12 mouse cellular contexts compared by ENCODE assay signal in genomic region chr19:14670821-14671104, GRCm38 (mm10).
DNase-seq lines count a peak whose midpoint lies in the region; ATAC-seq and TF ChIP-seq lines count a peak whose summit lies in the region.
"Had no signal": no experiment of that assay in that cellular context is flagged by ENCODE, and none has a peak within 500 bp of the region (broad histone marks: within the 10 kb centered on the region; RNA-seq: fewer than 3 reads in every experiment).

No protein-coding gene starts in this region.

- H3K27ac ChIP-seq in hindbrain, embryonic 14.5 days: no peak overlapping the region
- H3K27ac ChIP-seq in hindbrain, embryonic 12.5 days: no peak overlapping the region
- H3K27ac ChIP-seq in ES-Bruce4 (ENCODE audit: insufficient read depth, low read length): peak overlapping the region; percentile 99
- no peak overlapping the region for H3K27ac ChIP-seq in hindbrain, embryonic 16.5 days (ENCODE audit: low read depth, low read length)
- no peak overlapping the region for H3K27ac ChIP-seq in stomach, postnatal 0 days (replicated peaks)
- H3K27ac ChIP-seq: heart, embryonic 10.5 days; left cerebral cortex, adult 2 months; liver, embryonic 12.5 days had no signal

- no peak overlapping the region for H3K4me2 ChIP-seq in hindbrain, embryonic 14.5 days (replicated peaks)
- no peak overlapping the region for H3K4me2 ChIP-seq in hindbrain, embryonic 12.5 days (replicated peaks)
- no peak overlapping the region for H3K4me2 ChIP-seq in hindbrain, embryonic 16.5 days (ENCODE audit: low read length)
- no peak overlapping the region for H3K4me2 ChIP-seq in stomach, postnatal 0 days (replicated peaks; ENCODE audit: low read depth)
- H3K4me2 ChIP-seq: liver, embryonic 12.5 days had no signal

- H3K9me3 ChIP-seq in hindbrain, embryonic 14.5 days (ENCODE audit: control insufficient read depth, low read length): no peaks in the 10 kb centered on the region
- 0 out of 2 replicates have a peak, but pooled peaks cover 2% of the 10 kb centered on the region for H3K9me3 ChIP-seq in hindbrain, embryonic 12.5 days (replicated peaks)
- H3K9me3 ChIP-seq in ES-Bruce4 (replicated peaks; ENCODE audit: control insufficient read depth, insufficient read depth, low read length, poor library complexity, severe bottlenecking): no peaks in the 10 kb centered on the region
- no peaks in the 10 kb centered on the region for H3K9me3 ChIP-seq in hindbrain, embryonic 16.5 days (ENCODE audit: control insufficient read depth, low read length)
- no peaks in the 10 kb centered on the region for H3K9me3 ChIP-seq in stomach, postnatal 0 days (ENCODE audit: control insufficient read depth, low read length)
- H3K9me3 ChIP-seq: heart, embryonic 10.5 days; liver, embryonic 12.5 days had no signal

- H3K36me3 ChIP-seq in hindbrain, embryonic 14.5 days (replicated peaks; ENCODE audit: control insufficient read depth, insufficient read depth): no peaks in the 10 kb centered on the region
- no peaks in the 10 kb centered on the region for H3K36me3 ChIP-seq in hindbrain, embryonic 12.5 days
- H3K36me3 ChIP-seq in ES-Bruce4 (ENCODE audit: control insufficient read depth, insufficient read depth, low read length, poor library complexity, severe bottlenecking): no peaks in the 10 kb centered on the region
- no peaks in the 10 kb centered on the region for H3K36me3 ChIP-seq in hindbrain, embryonic 16.5 days (ENCODE audit: control insufficient read depth, insufficient read depth, low read length)
- H3K36me3 ChIP-seq in stomach, postnatal 0 days (ENCODE audit: control insufficient read depth, insufficient read depth, low read length): no peaks in the 10 kb centered on the region
- H3K36me3 ChIP-seq: heart, embryonic 10.5 days; liver, embryonic 12.5 days had no signal

- TF ChIP-seq EP300 in ES-Bruce4 (IDR thresholded peaks at IDR 0.05; ENCODE audit: insufficient read depth, low read depth, low read length): peak; percentile 82; the same call in 1 of the 2 replicates
- no peak for TF ChIP-seq EP300 in stomach, postnatal 0 days (optimal IDR thresholded peaks at IDR 0.05)

- no peak overlapping the region for H3K4me3 ChIP-seq in hindbrain, embryonic 14.5 days (replicated peaks; ENCODE audit: low read length)
- H3K4me3 ChIP-seq in hindbrain, embryonic 12.5 days: no peak overlapping the region
- H3K4me3 ChIP-seq in ES-Bruce4 (ENCODE audit: low read depth, low read length): no peak overlapping the region
- no peak overlapping the region for H3K4me3 ChIP-seq in hindbrain, embryonic 16.5 days (ENCODE audit: low read length)
- H3K4me3 ChIP-seq in stomach, postnatal 0 days (ENCODE audit: low read depth, low read length): no peak overlapping the region
- H3K4me3 ChIP-seq: heart, embryonic 10.5 days; liver, embryonic 12.5 days had no signal

- TF ChIP-seq POLR2A in ES-Bruce4 (IDR thresholded peaks at IDR 0.05; ENCODE audit: insufficient read depth, low read length): no peak

- H3K9ac ChIP-seq in hindbrain, embryonic 14.5 days: no peak overlapping the region
- H3K9ac ChIP-seq in hindbrain, embryonic 12.5 days: no peak overlapping the region
- H3K9ac ChIP-seq in ES-Bruce4 (ENCODE audit: low read depth, poor library complexity, severe bottlenecking): peak overlapping the region; percentile 40
- no peak overlapping the region for H3K9ac ChIP-seq in hindbrain, embryonic 16.5 days (ENCODE audit: low read depth, low read length)
- no peak overlapping the region for H3K9ac ChIP-seq in stomach, postnatal 0 days (ENCODE audit: low read length)
- H3K9ac ChIP-seq: liver, embryonic 12.5 days had no signal

- H3K4me1 ChIP-seq in hindbrain, embryonic 14.5 days (replicated peaks; ENCODE audit: control insufficient read depth, insufficient read depth, low read length): no peaks in the 10 kb centered on the region
- peaks cover 8% of the 10 kb centered on the region for H3K4me1 ChIP-seq in hindbrain, embryonic 12.5 days
- peaks cover 20% of the 10 kb centered on the region for H3K4me1 ChIP-seq in ES-Bruce4 (ENCODE audit: control insufficient read depth, insufficient read depth, low read length)
- no peaks in the 10 kb centered on the region for H3K4me1 ChIP-seq in hindbrain, embryonic 16.5 days (ENCODE audit: control insufficient read depth, insufficient read depth, low read depth, low read length)
- no peaks in the 10 kb centered on the region; the same call in 1 of the 2 replicates for H3K4me1 ChIP-seq in stomach, postnatal 0 days (replicated peaks; ENCODE audit: control insufficient read depth, insufficient read depth)
- H3K4me1 ChIP-seq: heart, embryonic 10.5 days had no signal

- peak; percentile 40; the same call in 1 of the 2 replicates for ATAC-seq in hindbrain, embryonic 14.5 days (ENCODE audit: low FRiP score)
- no peak for ATAC-seq in hindbrain, embryonic 12.5 days (ENCODE audit: low FRiP score)
- ATAC-seq in hindbrain, embryonic 16.5 days: peak; percentile 84
- ATAC-seq in stomach, postnatal 0 days (ENCODE audit: low FRiP score, low TSS enrichment): no peak
- ATAC-seq: liver, embryonic 12.5 days had no signal

- TF ChIP-seq CTCF in ES-Bruce4 (IDR thresholded peaks at IDR 0.05; ENCODE audit: low read depth, low read length): no peak
- TF ChIP-seq CTCF in stomach, postnatal 0 days (IDR thresholded peaks at IDR 0.05; ENCODE audit: low read depth): no peak

- no peaks in the 10 kb centered on the region for H3K27me3 ChIP-seq in hindbrain, embryonic 14.5 days (ENCODE audit: control insufficient read depth, insufficient read depth, low read length)
- no peaks in the 10 kb centered on the region for H3K27me3 ChIP-seq in hindbrain, embryonic 12.5 days
- H3K27me3 ChIP-seq in ES-Bruce4 (ENCODE audit: control insufficient read depth, insufficient read depth, low read length, poor library complexity, severe bottlenecking): no peaks in the 10 kb centered on the region
- H3K27me3 ChIP-seq in hindbrain, embryonic 16.5 days (replicated peaks; ENCODE audit: control insufficient read depth, insufficient read depth, low read length): no peaks in the 10 kb centered on the region
- no peaks in the 10 kb centered on the region for H3K27me3 ChIP-seq in stomach, postnatal 0 days (ENCODE audit: control insufficient read depth, insufficient read depth, low read length)
- H3K27me3 ChIP-seq: liver, embryonic 12.5 days had no signal

- no peak for DNase-seq in hindbrain, embryonic 14.5 days (ENCODE audit: low spot score)
- peak; percentile 60 for DNase-seq in embryo, embryonic 10.5 days (ENCODE audit: low spot score)
- no peak for DNase-seq in spleen, postnatal 36 days (ENCODE audit: low spot score in 2 of 2)
- DNase-seq in ovary, adult 18-20 months (ENCODE audit: low spot score): no peak
- no peak for DNase-seq in stomach, postnatal 0 days (ENCODE audit: low spot score)
- DNase-seq: cerebellum, postnatal 25 days had no signal

Comparison
In these comparisons a context has a peak if more than half of its experiments do, and no peak if none do; other contexts are left out.
1. ATAC-seq: peak in hindbrain, embryonic 14.5 days (single experiment) and hindbrain, embryonic 16.5 days (single experiment); none in hindbrain, embryonic 12.5 days (single experiment) and stomach, postnatal 0 days (single experiment).